Mouse (Mus musculus): ENCODE measurements at regions not wholly inside any gene's neighbourhood (a gene's known extent, or its start where the extent isn't known, plus 50 kb on each side); places are given as distances from the start of the nearest gene placed in this dataset.

- intact Hi-C loops (cut with DNase I), result no loop called here
- DNase-seq, result no peak
Observed at GRCm38 (mm10) chr1:169439621-169440020, 91.6 kb downstream of the Nuf2 start.

DNA sequence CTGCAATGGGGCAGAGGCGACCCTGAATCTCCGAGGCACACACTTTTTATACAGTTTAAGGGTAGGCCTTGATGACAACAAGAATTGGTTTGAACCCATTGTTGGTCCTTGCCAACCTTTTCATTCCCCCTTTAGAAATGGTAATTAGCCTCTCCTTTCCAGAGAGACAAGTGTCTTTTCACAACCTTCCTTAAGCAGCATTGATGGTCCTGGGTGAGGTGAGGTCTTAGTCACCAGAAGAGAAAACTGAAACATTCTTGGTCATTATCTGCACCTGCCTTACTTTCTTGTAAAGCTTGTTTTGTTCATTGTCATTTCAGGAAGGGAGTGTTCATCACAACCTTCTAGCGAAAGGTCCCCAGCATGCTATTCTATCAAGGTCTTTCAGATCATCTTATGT is 93.3 kb downstream of the Nuf2 start:
- intact Hi-C loops (cut with DNase I), result no loop called here
- no peak for DNase-seq

DNA sequence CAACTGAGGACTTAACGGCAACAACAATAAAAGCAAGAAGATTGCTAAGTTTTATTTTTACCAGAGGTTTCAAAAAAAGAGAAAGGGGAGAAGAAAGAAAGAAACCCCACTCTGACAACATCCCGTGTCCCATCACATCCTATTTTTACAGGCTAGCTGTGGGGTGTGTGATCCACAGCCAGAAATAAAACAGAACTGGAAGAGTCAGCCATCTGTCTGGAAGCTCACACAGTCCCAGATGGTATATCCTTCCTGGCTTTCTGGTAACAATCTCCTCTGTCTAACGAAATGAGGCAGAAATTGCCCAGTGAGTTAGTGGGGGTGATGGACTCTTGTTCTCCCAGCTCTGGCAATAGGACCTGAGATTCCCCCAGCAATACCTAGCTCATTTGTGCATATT is 108.9 kb downstream of the Nuf2 start:
- peak; percentile 4 for DNase-seq
- intact Hi-C loops (cut with DNase I), result no loop called here

DNA sequence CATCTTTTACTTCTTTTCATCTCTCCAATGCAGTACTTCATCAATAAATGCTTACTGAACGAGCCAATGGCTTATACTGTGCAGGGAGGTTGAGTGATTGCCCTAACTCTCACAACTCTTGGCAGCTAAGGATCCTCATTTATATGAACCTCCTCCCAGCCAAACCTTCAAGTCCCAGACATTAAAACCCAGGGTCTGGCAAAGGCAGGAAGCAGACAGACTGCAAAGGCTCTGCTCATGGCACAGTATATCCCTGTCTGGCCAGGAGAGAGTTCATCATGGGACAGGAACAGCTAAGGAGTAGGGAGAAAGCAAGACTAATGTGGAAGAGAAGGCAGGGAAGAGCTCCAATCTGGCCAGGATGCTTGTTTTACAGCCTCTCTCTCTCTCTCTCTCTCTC is 109.6 kb downstream of the Nuf2 start:
- peak; percentile 4 for DNase-seq
- intact Hi-C loops (cut with DNase I), result no loop called here

GRCm38 (mm10) chr1:169418665-169419045 is 112.6 kb downstream of the Nuf2 start:
- intact Hi-C loops (cut with DNase I), result no loop called here
- no peak for DNase-seq

DNA sequence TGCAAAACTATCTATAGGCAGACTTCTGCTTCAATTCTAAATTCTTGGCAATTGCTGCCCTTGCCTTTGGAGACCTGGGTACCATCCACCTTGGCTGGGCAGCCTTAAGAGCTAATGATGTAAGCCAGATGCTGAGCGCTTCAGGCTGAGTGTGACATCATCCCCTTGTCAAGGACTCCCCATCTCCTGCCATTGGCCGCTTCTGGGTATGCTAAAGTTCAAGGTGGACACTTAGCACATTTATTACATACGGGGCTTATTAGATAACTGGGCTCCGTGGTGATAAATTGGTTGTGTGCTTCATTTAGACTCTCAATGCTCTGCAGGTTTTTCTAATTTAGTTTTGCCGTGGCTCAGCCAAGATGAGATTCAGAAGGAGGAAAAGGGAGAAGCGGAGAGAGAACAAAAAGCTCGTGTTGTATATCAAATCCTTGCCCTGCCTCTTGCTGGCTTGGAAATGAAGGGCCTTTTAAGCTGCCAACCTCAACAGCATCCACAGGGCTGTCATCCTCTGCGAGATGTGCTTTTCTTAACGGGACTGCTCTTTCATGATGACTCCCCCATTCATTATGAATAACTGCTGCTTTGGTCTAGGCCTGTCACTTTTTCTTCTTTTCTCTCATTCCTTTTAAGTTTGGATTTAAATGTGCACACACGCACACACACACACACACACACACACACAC is 113.1 kb downstream of the Nuf2 start:
- intact Hi-C loops (cut with DNase I), result no loop called here
- no peak for DNase-seq

GRCm38 (mm10) chr1:169416701-169417100 is 114.6 kb downstream of the Nuf2 start:
- intact Hi-C loops (cut with DNase I), result no loop called here

GRCm38 (mm10) chr1:169408120-169408519 is 123.1 kb downstream of the Nuf2 start:
- intact Hi-C loops (cut with DNase I), result no loop called here
- DNase-seq, result no peak

More at GRCm38 (mm10) chr1:169416701-169417100, 114.6 kb downstream of the Nuf2 start:
- DNase-seq, result no peak

DNA sequence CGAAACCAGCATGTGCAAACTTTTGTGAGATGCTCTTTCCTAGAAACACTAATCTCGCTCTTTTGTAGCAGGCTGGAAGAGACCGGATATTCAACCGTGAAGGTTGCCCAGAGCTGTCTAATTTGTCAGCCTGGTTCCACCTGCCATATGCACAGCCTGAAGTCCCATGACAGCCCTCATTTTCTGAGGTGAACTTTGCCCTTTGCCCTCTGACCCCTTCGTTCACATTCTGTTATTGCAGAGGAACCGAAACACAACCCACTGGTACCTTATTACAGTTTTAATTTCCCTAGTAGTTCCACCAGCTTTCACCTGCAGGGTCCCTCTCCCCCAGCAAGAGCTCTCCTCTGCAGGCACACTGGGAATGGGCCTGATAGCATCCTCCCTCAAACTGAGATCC is 130.4 kb downstream of the Nuf2 start:
- intact Hi-C loops (cut with DNase I), result no loop called here
- no peak for DNase-seq

DNA sequence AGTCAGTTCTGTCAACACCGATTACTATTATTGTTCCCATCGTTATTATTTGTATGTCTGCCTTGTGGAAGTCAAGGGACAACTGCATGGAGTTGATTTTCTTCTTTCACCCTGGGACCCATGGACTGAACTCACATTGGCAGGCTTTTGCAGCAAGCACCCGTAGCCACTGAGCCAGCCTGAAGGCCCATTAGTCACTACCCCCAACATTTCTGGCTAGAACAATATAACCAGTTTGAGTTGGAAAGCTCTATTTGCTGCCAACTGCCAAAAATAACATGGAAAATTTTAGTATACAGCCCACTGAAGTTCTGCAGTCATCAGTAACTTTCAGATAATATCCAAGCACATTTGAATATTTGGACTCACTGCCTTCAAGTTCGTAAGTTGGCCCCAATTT is 133.9 kb downstream of the Nuf2 start:
- intact Hi-C loops (cut with DNase I), result no loop called here
- no peak for DNase-seq

- no peak for DNase-seq
- intact Hi-C loops (cut with DNase I), result no loop called here
Observed at GRCm38 (mm10) chr1:169387056-169387455, 144.2 kb downstream of the Nuf2 start.

GRCm38 (mm10) chr1:169385740-169386424 is 145.4 kb downstream of the Nuf2 start:
- no peak for DNase-seq
- intact Hi-C loops (cut with DNase I), result no loop called here

GRCm38 (mm10) chr1:169374686-169375085 is 156.6 kb downstream of the Nuf2 start:
- intact Hi-C loops (cut with DNase I), result no loop called here
- no peak for DNase-seq

DNA sequence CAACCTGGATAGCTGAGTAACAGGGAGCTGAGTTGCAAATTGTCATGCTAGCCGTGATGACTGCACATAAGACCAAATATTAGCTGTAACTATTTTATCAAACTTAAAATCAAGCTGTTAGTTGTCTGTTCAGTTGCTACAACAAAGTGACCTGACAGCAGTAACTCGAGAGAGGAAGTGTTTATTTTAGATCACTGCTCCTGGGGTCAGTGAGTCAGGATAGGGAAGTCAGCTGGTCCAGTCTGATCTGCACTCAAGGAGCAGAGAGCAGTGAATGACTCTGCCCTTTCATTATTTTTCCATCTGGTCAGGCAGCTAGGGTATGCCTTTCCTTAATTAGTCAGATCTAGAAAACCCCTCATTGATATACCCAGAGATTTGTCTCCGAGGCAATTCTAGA is 162.5 kb downstream of the Nuf2 start:
- intact Hi-C loops (cut with DNase I), result loop anchor here (10.0 kb wide), 1 partner anchor 86 kb away; no protein-coding TSS in a partner anchor
- no peak for DNase-seq

DNA sequence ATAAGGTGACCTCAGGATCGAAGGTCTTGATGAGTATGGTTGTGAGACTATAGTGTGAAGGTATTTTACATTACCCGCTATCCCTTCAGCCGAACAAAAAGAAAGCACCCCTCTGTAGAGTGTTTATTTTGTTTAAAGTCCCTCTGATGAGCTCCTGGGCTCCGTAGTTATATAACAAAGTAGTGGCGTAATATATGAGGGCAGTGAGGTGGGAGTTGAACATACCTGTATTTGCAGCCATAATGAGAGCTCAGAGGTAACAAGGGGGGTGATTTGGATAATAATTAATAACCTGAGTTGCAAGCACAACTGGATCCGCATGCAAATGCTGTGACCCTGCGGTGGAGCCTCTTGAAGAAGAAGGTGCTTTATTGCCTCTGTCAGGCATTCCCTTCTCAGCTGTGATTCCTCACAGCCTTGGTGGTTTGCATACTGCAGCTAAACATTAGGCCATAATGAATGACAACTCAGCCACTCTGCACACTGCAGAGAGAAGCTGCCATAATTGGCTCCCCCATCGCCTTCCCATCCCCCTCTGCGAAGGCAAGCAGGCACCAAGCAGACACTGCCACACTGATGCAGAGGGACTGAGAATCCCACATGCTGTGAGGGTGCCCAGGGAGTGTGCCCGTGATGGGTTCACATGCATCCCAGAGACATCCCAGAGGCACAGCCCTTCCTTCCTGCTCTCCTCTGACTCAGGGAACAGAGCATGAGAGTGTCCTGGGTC is 163.3 kb downstream of the Nuf2 start:
- no peak for DNase-seq
- intact Hi-C loops (cut with DNase I), result loop anchor here (10.0 kb wide), 1 partner anchor 87 kb away; no protein-coding TSS in a partner anchor

DNA sequence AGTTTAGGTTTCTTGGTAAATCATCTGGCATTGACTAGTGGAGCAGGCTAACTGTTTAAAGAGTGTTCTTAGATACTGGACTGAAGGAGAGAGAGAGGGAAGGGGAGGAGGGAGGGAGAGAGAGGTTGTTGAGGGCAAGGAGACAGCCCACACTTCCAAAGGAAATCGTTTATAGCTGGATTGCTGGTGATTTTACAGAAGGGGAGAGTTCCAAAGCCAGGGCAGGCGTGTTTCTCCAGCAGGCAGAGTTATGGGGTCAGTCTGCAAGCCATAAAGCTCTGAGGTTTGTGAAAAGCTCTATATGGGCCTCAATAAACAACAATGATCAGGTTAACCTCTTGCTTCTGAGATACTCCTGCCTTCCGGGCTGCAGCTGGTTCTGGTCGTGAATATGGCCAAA is 163.9 kb downstream of the Nuf2 start:
- intact Hi-C loops (cut with DNase I), result loop anchor here (10.0 kb wide), 1 partner anchor 87 kb away; no protein-coding TSS in a partner anchor

GRCm38 (mm10) chr1:169362564-169362963 is 168.7 kb downstream of the Nuf2 start:
- intact Hi-C loops (cut with DNase I), result loop anchor here (10.0 kb wide), 1 partner anchor 92 kb away; no protein-coding TSS in a partner anchor
- no peak for DNase-seq

More for the DNA sequence above, 163.9 kb downstream of the Nuf2 start:
- no peak for DNase-seq

GRCm38 (mm10) chr1:169357652-169358241 is 173.5 kb downstream of the Nuf2 start:
- intact Hi-C loops (cut with DNase I), result loop anchor here (10.0 kb wide), 1 partner anchor 1143 kb away; no protein-coding TSS in a partner anchor

GRCm38 (mm10) chr1:169354021-169354420 is 177.2 kb downstream of the Nuf2 start:
- DNase-seq, result peak; percentile 25
- intact Hi-C loops (cut with DNase I), result loop anchor here (5.0 to 10.0 kb wide), 2 partner anchors 1139 to 1412 kb away; no protein-coding TSS in a partner anchor

More at GRCm38 (mm10) chr1:169357652-169358241, 173.5 kb downstream of the Nuf2 start:
- no peak for DNase-seq

DNA sequence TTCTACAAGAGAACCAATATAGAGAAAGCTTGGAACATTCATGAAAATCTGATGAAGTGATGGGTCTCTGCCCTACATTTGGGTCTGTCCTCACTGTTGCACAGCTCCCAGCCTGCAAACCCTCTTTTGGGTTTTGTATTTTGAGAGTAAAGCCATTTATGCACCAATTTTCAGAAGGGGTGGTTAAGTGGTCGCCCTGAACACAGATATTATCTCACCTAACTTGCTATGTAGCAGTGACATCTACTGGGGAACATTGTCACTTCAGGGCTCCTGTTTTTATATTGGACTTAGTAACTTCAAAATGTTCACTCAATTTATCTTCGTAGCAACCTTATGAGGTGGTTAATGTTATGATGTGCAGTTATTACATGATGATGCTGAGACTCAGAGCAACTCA is 183.6 kb downstream of the Nuf2 start:
- DNase-seq, result no peak
- intact Hi-C loops (cut with DNase I), result loop anchor here (5.0 to 10.0 kb wide), 2 partner anchors 793 to 920 kb away; no protein-coding TSS in a partner anchor

GRCm38 (mm10) chr1:169346876-169347275 is 184.4 kb downstream of the Nuf2 start:
- intact Hi-C loops (cut with DNase I), result loop anchor here (5.0 to 10.0 kb wide), 2 partner anchors 792 to 920 kb away; no protein-coding TSS in a partner anchor
- DNase-seq, result no peak
